Mouse (Mus musculus) small intestine, adult 2 months (tissue): ENCODE results near the gene Rnf180.

Source experiments
- CTCF ChIP-seq: fragments of 200-500 bp; IDR thresholded peaks from 2 replicates; pipeline ENCODE4 v1.5.1; 2012; ENCODE audit warnings: low read depth, mild to moderate bottlenecking, control low read depth, inconsistent platforms, low read length, moderate library complexity, mixed read lengths; ENCODE audit not compliant: insufficient replicate concordance, insufficient read length; ENCODE audit errors: extremely low read depth
- POLR2A ChIP-seq: fragments of 200-500 bp; IDR thresholded peaks from 2 replicates; pipeline ENCODE4 v1.6.1; 2012; ENCODE audit warnings: low read depth, mild to moderate bottlenecking, control low read depth, inconsistent platforms, low read length, moderate library complexity

GRCm38 (mm10) chr13:105293781-105294667 lies 591 bp downstream of the Rnf180 start:
- no peak for TF ChIP-seq CTCF
- TF ChIP-seq POLR2A, result no peak
